Mouse (Mus musculus) myocyte (in vitro differentiated cells): ENCODE results near the gene 2610028H24Rik. TPM values are rescaled to one million over a fixed set of nuclear protein-coding genes. Genes with fewer than 3 reads are reported as not detected.

Experiments used
- H3K27me3 ChIP-seq: one replicate; pipeline ENCODE4 v1.6.1; 2011; ENCODE audit not compliant: control insufficient read depth, insufficient read depth, insufficient read length
- H3K36me3 ChIP-seq: one replicate; pipeline ENCODE4 v1.6.1; 2011; ENCODE audit not compliant: control insufficient read depth, insufficient read depth
- H3K4me2 ChIP-seq: one replicate; pipeline ENCODE4 v1.6.1; 2011; ENCODE audit warnings: low read depth, control low read depth
- H3K4me3 ChIP-seq: one replicate; pipeline ENCODE4 v1.5.1; 2011; ENCODE audit warnings: mild to moderate bottlenecking, control low read depth, moderate library complexity
- H3K79me2 ChIP-seq: one replicate; pipeline ENCODE4 v1.6.1; 2011; ENCODE audit not compliant: control insufficient read depth, insufficient read depth
- H3ac ChIP-seq: one replicate; pipeline ENCODE4 v1.6.1; 2011; ENCODE audit not compliant: control insufficient read depth, insufficient read length
- CEBPB ChIP-seq: IDR thresholded peaks from 2 replicates; pipeline ENCODE4 v1.6.1; 2011; ENCODE audit warnings: mild to moderate bottlenecking, moderate library complexity; ENCODE audit not compliant: poor library complexity, insufficient read depth, severe bottlenecking
- E2F4 ChIP-seq: IDR thresholded peaks from one replicate; pipeline ENCODE4 v1.6.1; 2011; ENCODE audit warnings: mild to moderate bottlenecking, control low read depth, moderate library complexity; ENCODE audit not compliant: insufficient read depth
- MAX ChIP-seq: IDR thresholded peaks from one replicate; pipeline ENCODE4 v1.6.1; 2011; ENCODE audit warnings: low read depth, mild to moderate bottlenecking, control low read depth
- MYOD1 ChIP-seq, 3 experiments: IDR thresholded peaks; one replicate each; pipeline ENCODE4 v1.6.1; 2011; ENCODE audit warnings: control low read depth in 2 of 3, low read depth in 2 of 3, mild to moderate bottlenecking in 2 of 3, moderate library complexity in 1 of 3; ENCODE audit not compliant: insufficient read length in 2 of 3, control insufficient read depth in 1 of 3
- MYOG ChIP-seq, 3 experiments: IDR thresholded peaks; one replicate each; pipeline ENCODE4 v1.6.1; 2011; ENCODE audit warnings: control low read depth in 2 of 3, low read depth in 2 of 3, mild to moderate bottlenecking in 2 of 3; ENCODE audit not compliant: insufficient read length in 2 of 3, control insufficient read depth in 1 of 3, insufficient read depth in 1 of 3
- POLR2A ChIP-seq: IDR thresholded peaks from one replicate; pipeline ENCODE4 v1.6.1; 2011; ENCODE audit warnings: low read depth, mild to moderate bottlenecking, control low read depth, moderate library complexity; ENCODE audit not compliant: insufficient read length
- POLR2AphosphoS2 ChIP-seq: IDR thresholded peaks from one replicate; pipeline ENCODE4 v1.6.1; 2011; ENCODE audit warnings: low read depth, control low read depth; ENCODE audit not compliant: insufficient read length
- REST ChIP-seq: IDR thresholded peaks from one replicate; pipeline ENCODE4 v1.6.1; 2011; ENCODE audit warnings: mild to moderate bottlenecking, control low read depth, moderate library complexity; ENCODE audit not compliant: insufficient read depth, insufficient read length
- SRF ChIP-seq: IDR thresholded peaks from one replicate; pipeline ENCODE4 v1.6.1; 2011; ENCODE audit warnings: low read depth; ENCODE audit not compliant: control insufficient read depth, insufficient read length
- TCF12 ChIP-seq: IDR thresholded peaks from one replicate; pipeline ENCODE4 v1.6.1; 2011; ENCODE audit warnings: mild to moderate bottlenecking, control low read depth; ENCODE audit not compliant: poor library complexity, insufficient read depth, severe bottlenecking
- TCF3 ChIP-seq: IDR thresholded peaks from one replicate; pipeline ENCODE4 v1.6.1; 2011; ENCODE audit warnings: low read depth, control low read depth; ENCODE audit not compliant: insufficient read length
- USF1 ChIP-seq: IDR thresholded peaks from one replicate; pipeline ENCODE4 v1.6.1; 2011; ENCODE audit warnings: low read depth, mild to moderate bottlenecking, control low read depth, moderate library complexity
- polyA plus RNA-seq: library from polyadenylated mRNA; unstranded; fragments of >200 nt; fragmentation: generic; extraction: Trizol; gene quantifications from one replicate; pipeline ENCODE4 v1.2.1, GENCODE M21; 2012; ENCODE audit warnings: missing spikeins

The 2610028H24Rik gene
- polyA plus RNA-seq, 1 experiment: not detected

- Histone ChIP-seq H3K27me3 (no peaks in the 10 kb centered on the region), H3K4me2 (no peak overlapping the region), H3K79me2 (no peaks in the 10 kb centered on the region), H3ac (no peak overlapping the region), H3K36me3 (peaks cover 27% of the 10 kb centered on the region), H3K4me3 (no peak overlapping the region)
- no peak for TF ChIP-seq REST
- no peak for TF ChIP-seq SRF
- TF ChIP-seq USF1: no peak
- TF ChIP-seq TCF12: no peak
- TF ChIP-seq POLR2A: no peak
- no peak for TF ChIP-seq MYOD1 (IDR thresholded peaks at IDR 0.05; ENCODE audit: control insufficient read depth in 1 of 3, insufficient read length in 2 of 3, low read depth in 2 of 3)
- TF ChIP-seq E2F4: no peak
- TF ChIP-seq POLR2AphosphoS2: no peak
- no peak for TF ChIP-seq MYOG (IDR thresholded peaks at IDR 0.05; ENCODE audit: control insufficient read depth in 1 of 3, insufficient read depth in 1 of 3, insufficient read length in 2 of 3, low read depth in 2 of 3)
- no peak for TF ChIP-seq CEBPB
- no peak for TF ChIP-seq MAX
- TF ChIP-seq TCF3: no peak
Observed at GRCm38 (mm10) chr10:76486302-76486701, 37.4 kb downstream of the 2610028H24Rik start.

- Histone ChIP-seq H3K36me3 (peaks cover 21% of the 10 kb centered on the region), H3K79me2 (no peaks in the 10 kb centered on the region), H3K4me2 (no peak overlapping the region), H3K27me3 (no peaks in the 10 kb centered on the region), H3K4me3 (no peak overlapping the region), H3ac (no peak overlapping the region)
- TF ChIP-seq USF1: no peak
- no peak for TF ChIP-seq MYOG (IDR thresholded peaks at IDR 0.05; ENCODE audit: control insufficient read depth in 1 of 3, insufficient read depth in 1 of 3, insufficient read length in 2 of 3, low read depth in 2 of 3)
- TF ChIP-seq TCF12: no peak
- TF ChIP-seq E2F4: no peak
- TF ChIP-seq POLR2A: no peak
- TF ChIP-seq POLR2AphosphoS2: no peak
- no peak for TF ChIP-seq CEBPB
Observed at GRCm38 (mm10) chr10:76488265-76488664, 39.4 kb downstream of the 2610028H24Rik start.

- H3K27me3 ChIP-seq: no peaks in the 10 kb centered on the region
- no peak overlapping the region for H3K4me2 ChIP-seq
- H3K79me2 ChIP-seq: no peaks in the 10 kb centered on the region
- TF ChIP-seq MYOG (IDR thresholded peaks at IDR 0.05; ENCODE audit: control insufficient read depth in 1 of 3, insufficient read depth in 1 of 3, insufficient read length in 2 of 3, low read depth in 2 of 3) (no peak), TCF3 (no peak), TCF12 (no peak), POLR2AphosphoS2 (no peak), MAX (no peak), REST (no peak), POLR2A (no peak), CEBPB (no peak), SRF (no peak), E2F4 (no peak), MYOD1 (IDR thresholded peaks at IDR 0.05; ENCODE audit: control insufficient read depth in 1 of 3, insufficient read length in 2 of 3, low read depth in 2 of 3) (no peak), USF1 (no peak)
- H3K4me3 ChIP-seq: no peak overlapping the region
- peaks cover 27% of the 10 kb centered on the region for H3K36me3 ChIP-seq
- H3ac ChIP-seq: no peak overlapping the region
Observed at GRCm38 (mm10) chr10:76489205-76489604, 40.3 kb downstream of the 2610028H24Rik start.

GRCm38 (mm10) chr10:76493527-76493926 lies 44.6 kb downstream of the 2610028H24Rik start:
- H3K27me3 ChIP-seq: no peaks in the 10 kb centered on the region
- no peak for TF ChIP-seq TCF12
- TF ChIP-seq MAX: no peak
- TF ChIP-seq REST: no peak
- no peak for TF ChIP-seq POLR2AphosphoS2
- TF ChIP-seq POLR2A: no peak
- TF ChIP-seq TCF3: no peak
- no peak for TF ChIP-seq E2F4
- no peak for TF ChIP-seq MYOD1 (IDR thresholded peaks at IDR 0.05; ENCODE audit: control insufficient read depth in 1 of 3, insufficient read length in 2 of 3, low read depth in 2 of 3)
- TF ChIP-seq USF1: no peak
- no peak for TF ChIP-seq SRF
- TF ChIP-seq CEBPB: no peak
- no peaks in the 10 kb centered on the region for H3K79me2 ChIP-seq
- no peak overlapping the region for H3ac ChIP-seq
- H3K36me3 ChIP-seq: peaks cover 19% of the 10 kb centered on the region
- H3K4me2 ChIP-seq: no peak overlapping the region
- H3K4me3 ChIP-seq: no peak overlapping the region

- Histone ChIP-seq H3K36me3 (peaks cover 33% of the 10 kb centered on the region), H3K4me2 (no peak overlapping the region), H3K79me2 (no peaks in the 10 kb centered on the region), H3ac (no peak overlapping the region), H3K27me3 (no peaks in the 10 kb centered on the region), H3K4me3 (no peak overlapping the region)
- TF ChIP-seq TCF12 (no peak), SRF (no peak), POLR2A (no peak), USF1 (no peak), TCF3 (no peak), MYOD1 (IDR thresholded peaks at IDR 0.05; ENCODE audit: control insufficient read depth in 1 of 3, insufficient read length in 2 of 3, low read depth in 2 of 3) (no peak), MAX (no peak), MYOG (IDR thresholded peaks at IDR 0.05; ENCODE audit: control insufficient read depth in 1 of 3, insufficient read depth in 1 of 3, insufficient read length in 2 of 3, low read depth in 2 of 3) (no peak), POLR2AphosphoS2 (no peak), E2F4 (no peak), CEBPB (no peak), REST (no peak)
Observed at GRCm38 (mm10) chr10:76495501-76495900, 46.6 kb downstream of the 2610028H24Rik start.
